Comparison of ENCODE assay signal across 26 mouse cellular contexts in the genomic region with DNA sequence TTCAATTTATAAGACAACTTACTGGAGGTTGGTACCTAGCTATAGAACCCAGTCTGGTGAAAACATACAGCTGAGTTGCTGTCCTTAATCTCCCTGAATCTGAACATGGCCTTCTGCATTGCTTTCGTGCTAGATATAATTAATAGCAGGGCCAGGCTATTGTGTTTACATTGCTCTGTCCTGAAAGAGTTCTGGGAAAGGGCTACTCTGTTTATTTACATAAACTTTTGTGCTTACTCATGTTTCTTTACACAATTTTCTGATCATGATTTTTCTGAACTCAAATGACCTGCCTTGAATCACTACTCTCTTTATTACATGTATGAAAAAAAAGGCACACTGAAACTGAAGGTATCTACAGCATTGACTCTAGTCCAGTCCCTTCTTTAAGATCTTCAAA. TPM values are rescaled to one million over a fixed set of nuclear protein-coding genes. Genes with fewer than 3 reads are reported as not detected.
A peak's percentile ranks its signal among the peaks of the same experiment; 100 is the strongest.
DNase-seq lines count a peak whose midpoint lies in the region; ATAC-seq and TF ChIP-seq lines count a peak whose summit lies in the region.
"Had no signal": no experiment of that assay in that cellular context is flagged by ENCODE, and none has a peak within 500 bp of the region (broad histone marks: within the 10 kb centered on the region; RNA-seq: fewer than 3 reads in every experiment).

No protein-coding gene starts in this region.

- H3K79me2 ChIP-seq in liver, adult 2 months (ENCODE audit: control insufficient read depth, insufficient read depth, low read length) = no peaks in the 10 kb centered on the region

- 18% methylated on average over 1 of the region's 1 CpGs for WGBS in liver, adult 2 months
- 56% methylated on average over 1 of the region's 1 CpGs for WGBS in liver, postnatal 0 days (ENCODE audit: insufficient replicate concordance)
- WGBS in midbrain, postnatal 0 days = 58% methylated on average over 1 of the region's 1 CpGs

- H3K9me3 ChIP-seq in liver, postnatal 0 days (ENCODE audit: low read length) = no peaks in the 10 kb centered on the region
- no peaks in the 10 kb centered on the region for H3K9me3 ChIP-seq in midbrain, postnatal 0 days (ENCODE audit: low read length)
- H3K9me3 ChIP-seq: embryonic facial prominence, embryonic 10.5 days; embryonic facial prominence, embryonic 12.5 days; forebrain, embryonic 13.5 days; forebrain, embryonic 15.5 days; G1E had no signal

- H3K4me1 ChIP-seq in liver, adult 2 months (ENCODE audit: control insufficient read depth, insufficient read depth, low read length) = peaks cover 8% of the 10 kb centered on the region
- H3K4me1 ChIP-seq in liver, postnatal 0 days (ENCODE audit: insufficient read depth) = peaks cover 6% of the 10 kb centered on the region; the same call in 1 of the 2 replicates
- H3K4me1 ChIP-seq in testis, adult 2 months (ENCODE audit: control insufficient read depth, insufficient read depth, low read length) = peaks cover under 1% of the 10 kb centered on the region; the same call in 1 of the 2 replicates
- no peaks in the 10 kb centered on the region for H3K4me1 ChIP-seq in midbrain, postnatal 0 days (ENCODE audit: insufficient read depth, low read length)
- H3K4me1 ChIP-seq: embryonic facial prominence, embryonic 12.5 days had no signal

- H3K9ac ChIP-seq in liver, adult 2 months (ENCODE audit: low read depth, low read length) = no peak overlapping the region
- no peak overlapping the region for H3K9ac ChIP-seq in liver, postnatal 0 days (replicated peaks)
- no peak overlapping the region for H3K9ac ChIP-seq in midbrain, postnatal 0 days (replicated peaks; ENCODE audit: low read length, poor library complexity, severe bottlenecking)
- H3K9ac ChIP-seq: embryonic facial prominence, embryonic 12.5 days; forebrain, embryonic 13.5 days; forebrain, embryonic 15.5 days; forebrain, postnatal 0 days had no signal

- no peak for TF ChIP-seq EP300 in liver, postnatal 0 days (IDR thresholded peaks at IDR 0.05; ENCODE audit: low read depth)

- peak; percentile 70 for DNase-seq in liver, adult 2 months (ENCODE audit: extremely low read depth, low read depth, low spot score)
- no peak for DNase-seq in liver, postnatal 0 days
- no peak for DNase-seq in testis, postnatal 10 days (ENCODE audit: low spot score)
- no peak for DNase-seq in midbrain, postnatal 0 days (ENCODE audit: low spot score)
- DNase-seq: adrenal gland, adult 8-10 months; adrenal gland, postnatal 14 days; adrenal gland, postnatal 36 days; B cell, adult 2 months; cerebellum, adult 11-12 months; cerebellum, adult 2 months; cerebellum, adult 9-10 months; cerebellum, postnatal 10 days; cerebellum, postnatal 25 days; forebrain, postnatal 0 days had no signal

- no peaks in the 10 kb centered on the region for H3K27me3 ChIP-seq in liver, adult 2 months (ENCODE audit: control insufficient read depth, insufficient read depth, low read length)
- H3K27me3 ChIP-seq in liver, postnatal 0 days (ENCODE audit: insufficient read depth, low read length) = peaks cover 11% of the 10 kb centered on the region
- H3K27me3 ChIP-seq in testis, adult 2 months (ENCODE audit: control insufficient read depth, insufficient read depth, low read length) = no peaks in the 10 kb centered on the region
- no peaks in the 10 kb centered on the region for H3K27me3 ChIP-seq in midbrain, postnatal 0 days (ENCODE audit: insufficient read depth, low read length)

- ATAC-seq in liver, postnatal 0 days = no peak
- ATAC-seq in midbrain, postnatal 0 days (ENCODE audit: low FRiP score) = no peak
- ATAC-seq: CD4-positive, CD25-positive, alpha-beta regulatory T cell, adult 4 months; forebrain, embryonic 13.5 days; forebrain, embryonic 15.5 days; forebrain, postnatal 0 days had no signal

- H3K27ac ChIP-seq in liver, adult 2 months (replicated peaks; ENCODE audit: insufficient read depth, low read depth, low read length) = no peak overlapping the region
- H3K27ac ChIP-seq in liver, postnatal 0 days (ENCODE audit: low read depth) = no peak overlapping the region
- no peak overlapping the region for H3K27ac ChIP-seq in testis, adult 2 months (ENCODE audit: control insufficient read depth, insufficient read depth, low read depth, low read length)
- no peak overlapping the region for H3K27ac ChIP-seq in midbrain, postnatal 0 days (ENCODE audit: low read depth, low read length)
- H3K27ac ChIP-seq: embryonic facial prominence, embryonic 10.5 days; embryonic facial prominence, embryonic 12.5 days; forebrain, embryonic 13.5 days; forebrain, embryonic 15.5 days had no signal

- TF ChIP-seq CTCF in liver, adult 2 months (IDR thresholded peaks at IDR 0.05; ENCODE audit: low read depth, low read length) = no peak
- TF ChIP-seq CTCF in liver, postnatal 0 days (IDR thresholded peaks at IDR 0.05; ENCODE audit: low read depth) = no peak
- no peak for TF ChIP-seq CTCF in testis, adult 2 months (IDR thresholded peaks at IDR 0.05; ENCODE audit: control insufficient read depth, insufficient read depth, insufficient replicate concordance, low read depth, low read length)
- no peak for TF ChIP-seq CTCF in midbrain, postnatal 0 days (IDR thresholded peaks at IDR 0.05)

- no peaks in the 10 kb centered on the region for H3K36me3 ChIP-seq in liver, adult 2 months (ENCODE audit: control insufficient read depth, insufficient read depth, low read length)
- H3K36me3 ChIP-seq in liver, postnatal 0 days (replicated peaks; ENCODE audit: insufficient read depth, low read length) = no peaks in the 10 kb centered on the region
- peaks cover 4% of the 10 kb centered on the region; the same call in 1 of the 2 replicates for H3K36me3 ChIP-seq in testis, adult 2 months (ENCODE audit: control insufficient read depth, insufficient read depth, low read length)
- no peaks in the 10 kb centered on the region for H3K36me3 ChIP-seq in midbrain, postnatal 0 days (ENCODE audit: insufficient read depth, low read length)
- H3K36me3 ChIP-seq: embryonic facial prominence, embryonic 10.5 days; embryonic facial prominence, embryonic 12.5 days; forebrain, embryonic 15.5 days; G1E had no signal

- no peak overlapping the region for H3K4me3 ChIP-seq in liver, adult 2 months (ENCODE audit: insufficient read depth, low read depth, low read length)
- H3K4me3 ChIP-seq in liver, postnatal 0 days (ENCODE audit: low read depth, low read length) = no peak overlapping the region
- peak overlapping the region; percentile 76; the same call in 1 of the 2 replicates for H3K4me3 ChIP-seq in testis, adult 2 months (ENCODE audit: control insufficient read depth, low read depth, low read length)
- H3K4me3 ChIP-seq in midbrain, postnatal 0 days (ENCODE audit: low read depth, low read length) = no peak overlapping the region
- H3K4me3 ChIP-seq: embryonic facial prominence, embryonic 10.5 days; embryonic facial prominence, embryonic 12.5 days; forebrain, embryonic 13.5 days; forebrain, embryonic 15.5 days had no signal

- no peak overlapping the region for H3K4me2 ChIP-seq in liver, postnatal 0 days (ENCODE audit: low read depth, low read length)
- no peak overlapping the region for H3K4me2 ChIP-seq in midbrain, postnatal 0 days (ENCODE audit: low read depth, low read length, poor library complexity, severe bottlenecking)
- H3K4me2 ChIP-seq: embryonic facial prominence, embryonic 12.5 days; forebrain, embryonic 13.5 days; forebrain, embryonic 15.5 days had no signal

- no peak for TF ChIP-seq POLR2A in liver, adult 2 months (IDR thresholded peaks at IDR 0.05; ENCODE audit: extremely low read depth, insufficient read depth, low read length)
- TF ChIP-seq POLR2A in testis, adult 2 months (IDR thresholded peaks at IDR 0.05; ENCODE audit: control insufficient read depth, low read depth, low read length) = no peak

RNA-seq across cellular contexts. Expression of gene Meig1, which starts 6.8 kb away (rescaled TPM):
- total RNA-seq in liver, adult 2 months (2014; rRNA removed) = not detected in 2 replicates
- polyA plus RNA-seq in liver, adult 2 months (2012; rRNA removed) = not detected in 2 replicates
- polyA plus RNA-seq in liver, postnatal 0 days (2015; fragmentation: Nextera tagmentation; extraction: Ambion mirVana) = 0.69 and 0.89 TPM in 2 replicates
- 1,007 and 1,294 TPM in 2 replicates for polyA plus RNA-seq in testis, adult 2 months (2012; rRNA removed)
- total RNA-seq in midbrain, postnatal 0 days (2014; rRNA removed) = 0.76 and 7.2 TPM in 2 replicates
- polyA plus RNA-seq in midbrain, postnatal 0 days (2015; fragmentation: Nextera tagmentation; extraction: Ambion mirVana) = 10.3 and 19.0 TPM in 2 replicates
- total RNA-seq: adrenal gland, adult 18-20 months; adrenal gland, postnatal 14 days; CH12.LX; G1E had no signal
- polyA plus RNA-seq: CD4-positive, CD25-positive, alpha-beta regulatory T cell, adult 4 months; embryonic facial prominence, embryonic 12.5 days; G1E had no signal

RNA-seq across cellular contexts. Expression of gene Dclre1c, which starts 8.3 kb away (rescaled TPM):
- total RNA-seq in liver, adult 2 months (2014; rRNA removed) = 5.6 and 5.8 TPM in 2 replicates
- 1.2 and 1.8 TPM in 2 replicates for polyA plus RNA-seq in liver, adult 2 months (2012; rRNA removed)
- 3.0 and 3.1 TPM in 2 replicates for polyA plus RNA-seq in liver, postnatal 0 days (2015; fragmentation: Nextera tagmentation; extraction: Ambion mirVana)
- 5.6 and 6.4 TPM in 2 replicates for polyA plus RNA-seq in testis, adult 2 months (2012; rRNA removed)
- 6.6 and 9.4 TPM in 2 replicates for total RNA-seq in midbrain, postnatal 0 days (2014; rRNA removed)
- 6.3 and 6.8 TPM in 2 replicates for polyA plus RNA-seq in midbrain, postnatal 0 days (2015; fragmentation: Nextera tagmentation; extraction: Ambion mirVana)

RNA-seq across cellular contexts. Expression of gene Olah, which starts 18.7 kb away (rescaled TPM):
- not detected in 2 replicates for total RNA-seq in liver, adult 2 months (2014; rRNA removed)
- polyA plus RNA-seq in liver, adult 2 months (2012; rRNA removed) = not detected in 2 replicates
- not detected in 2 replicates for polyA plus RNA-seq in liver, postnatal 0 days (2015; fragmentation: Nextera tagmentation; extraction: Ambion mirVana)
- 0.61 and 0.68 TPM in 2 replicates for polyA plus RNA-seq in testis, adult 2 months (2012; rRNA removed)
- total RNA-seq in midbrain, postnatal 0 days (2014; rRNA removed) = not detected in 2 replicates
- 0.11 and 0.20 TPM in 2 replicates for polyA plus RNA-seq in midbrain, postnatal 0 days (2015; fragmentation: Nextera tagmentation; extraction: Ambion mirVana)
- total RNA-seq: adrenal gland, postnatal 14 days; forebrain, postnatal 0 days had no signal
- polyA plus RNA-seq: CD4-positive, CD25-positive, alpha-beta regulatory T cell, adult 4 months; cerebellum, adult 2 months; cortical plate, adult 2 months; embryonic facial prominence, embryonic 10.5 days; embryonic facial prominence, embryonic 12.5 days; embryonic facial prominence, embryonic 14.5 days; forebrain, embryonic 11.5 days; forebrain, embryonic 13.5 days; forebrain, embryonic 15.5 days; G1E had no signal

RNA-seq across cellular contexts. Expression of gene Suv39h2, which starts 59.2 kb away (rescaled TPM):
- total RNA-seq in liver, adult 2 months (2014; rRNA removed) = 0.27 and 0.46 TPM in 2 replicates
- polyA plus RNA-seq in liver, adult 2 months (2012; rRNA removed) = 0.12 and 0.13 TPM in 2 replicates
- 2.3 and 2.5 TPM in 2 replicates for polyA plus RNA-seq in liver, postnatal 0 days (2015; fragmentation: Nextera tagmentation; extraction: Ambion mirVana)
- polyA plus RNA-seq in testis, adult 2 months (2012; rRNA removed) = 5.5 and 8.2 TPM in 2 replicates
- total RNA-seq in midbrain, postnatal 0 days (2014; rRNA removed) = 5.6 and 6.7 TPM in 2 replicates
- polyA plus RNA-seq in midbrain, postnatal 0 days (2015; fragmentation: Nextera tagmentation; extraction: Ambion mirVana) = 4.8 and 4.9 TPM in 2 replicates

Comparison
In these comparisons a context has a peak if more than half of its experiments do, and no peak if none do; other contexts are left out.
1. RNA of gene Meig1, which starts 6.8 kb away (polyA plus RNA-seq): 1,007 to 1,294 TPM in testis, adult 2 months; 10.3 to 19.0 TPM in midbrain, postnatal 0 days, 0.69 to 0.89 TPM in liver, postnatal 0 days and not detected in liver, adult 2 months; every median in the first group is over 10 times any median in the second.